Mouse (Mus musculus) inflammation-experienced regulatory T-cells, adult 6 months (primary cell): Measurements from ENCODE around the gene Ginm1. TPM values are rescaled to one million over a fixed set of nuclear protein-coding genes. Genes with fewer than 3 reads are reported as not detected.

ENCODE experiments used
- ATAC-seq: one replicate; pipeline ENCODE4 v1.8.0; 2017
- polyA plus RNA-seq, 3 experiments: library from polyadenylated mRNA; unstranded; fragments of 100-300 nt; shearing (Covaris generic); gene quantifications; one replicate each; pipeline ENCODE4 v1.2.1; 2017

Gene Ginm1
- 10 to 100 TPM; 64.3 to 74.6 (median 72.9) TPM for polyA plus RNA-seq

DNA sequence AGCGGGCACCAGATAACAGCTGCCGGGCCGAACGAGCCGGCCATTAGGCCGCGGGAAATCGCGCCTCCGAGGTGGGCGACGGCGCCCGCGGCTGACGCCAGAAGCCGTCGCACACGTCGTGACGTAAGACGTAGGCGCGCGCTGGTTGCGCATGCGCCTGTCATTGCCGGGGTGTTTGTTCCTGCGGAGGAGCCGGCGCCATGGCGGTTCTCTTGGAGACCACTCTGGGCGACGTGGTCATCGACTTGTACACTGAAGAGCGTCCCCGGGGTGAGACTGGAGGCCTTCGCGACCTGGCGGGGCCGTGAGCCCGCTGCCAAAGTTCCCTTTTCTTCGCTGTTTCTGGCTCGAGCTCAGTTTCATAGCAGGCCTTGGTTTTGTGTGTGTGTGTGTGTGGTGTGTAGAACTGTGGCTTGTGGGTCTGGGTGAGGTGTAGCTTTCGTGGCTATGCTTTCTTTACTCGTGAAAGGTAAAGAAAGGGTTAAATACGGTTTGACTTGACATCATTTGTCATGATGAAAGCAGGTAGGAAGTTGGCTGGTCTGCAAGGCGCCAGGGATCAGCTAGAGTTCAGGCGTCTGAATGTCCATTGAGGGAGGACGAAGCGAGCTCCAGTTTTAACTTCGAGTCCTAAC lies at the start of gene Ginm1, which contains the start of gene Ppil4:
Ginm1 (minus strand) TSS at position 74 of the 635 bp plus-strand sequence.
Ppil4 (plus strand) TSS at position 141 of the 635 bp plus-strand sequence.
- peak; percentile 88 for ATAC-seq

DNA sequence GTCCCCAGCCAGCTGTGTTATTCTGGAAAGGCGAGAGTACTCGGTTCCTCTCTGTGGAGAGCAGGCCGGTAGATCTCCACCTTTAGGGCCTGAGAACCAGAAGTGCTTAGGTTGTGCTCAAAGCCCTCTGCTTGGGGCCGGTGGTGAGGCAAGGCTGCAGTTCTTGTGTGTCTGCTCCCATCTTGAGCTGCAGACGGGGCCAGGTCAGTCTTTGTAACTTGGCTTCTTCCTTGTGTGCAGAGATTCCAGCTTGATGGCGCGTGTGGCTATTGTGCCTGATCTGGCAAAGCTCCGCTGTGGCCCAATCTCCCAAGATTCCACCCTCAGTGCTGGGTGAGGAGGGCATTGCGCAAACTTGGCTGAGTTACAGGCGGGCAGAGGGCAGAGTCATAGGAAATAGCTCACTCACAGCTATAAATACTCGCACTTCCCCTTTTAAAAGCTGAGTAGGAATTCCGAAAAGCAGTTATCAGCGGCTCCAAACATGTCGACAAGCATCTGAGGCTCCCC lies 49.0 kb upstream of the Ginm1 start:
- ATAC-seq: no peak

DNA sequence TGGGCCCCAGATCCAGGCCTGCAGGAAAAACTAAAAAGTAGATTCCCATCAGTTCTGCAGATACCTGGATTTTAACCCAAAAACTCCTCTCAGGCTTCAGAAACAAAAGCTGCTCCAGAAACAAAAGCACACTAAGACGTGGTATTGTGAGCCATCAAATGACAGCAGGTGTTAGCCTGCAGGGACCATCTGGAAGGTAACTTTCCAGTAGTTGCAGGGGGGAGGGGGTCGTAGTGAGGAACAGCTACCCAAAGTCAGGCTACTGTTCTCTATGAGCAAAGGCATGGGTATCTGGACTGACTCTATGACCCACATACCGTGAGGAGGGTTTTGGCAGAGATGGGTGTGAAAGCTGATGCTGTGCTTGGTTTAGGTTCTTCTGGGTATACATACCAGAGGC lies 48.2 kb upstream of the Ginm1 start:
- no peak for ATAC-seq

DNA sequence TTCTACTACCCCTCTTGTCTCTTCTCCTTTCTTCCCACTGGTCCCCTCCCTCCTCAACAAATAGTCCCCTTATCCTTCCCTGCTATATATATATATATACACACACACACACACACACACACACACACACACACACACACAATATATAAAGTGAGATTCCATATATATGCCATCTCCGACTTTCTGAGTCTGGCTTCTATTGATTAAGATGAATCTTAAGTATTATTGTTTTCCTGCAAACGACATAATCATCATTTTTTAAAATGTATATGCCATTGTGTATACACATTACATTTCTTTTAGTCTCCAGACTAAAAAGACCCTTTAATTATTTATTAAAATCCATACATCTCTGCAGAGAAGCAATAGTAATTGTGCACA lies 47.7 kb upstream of the Ginm1 start:
- no peak for ATAC-seq

DNA sequence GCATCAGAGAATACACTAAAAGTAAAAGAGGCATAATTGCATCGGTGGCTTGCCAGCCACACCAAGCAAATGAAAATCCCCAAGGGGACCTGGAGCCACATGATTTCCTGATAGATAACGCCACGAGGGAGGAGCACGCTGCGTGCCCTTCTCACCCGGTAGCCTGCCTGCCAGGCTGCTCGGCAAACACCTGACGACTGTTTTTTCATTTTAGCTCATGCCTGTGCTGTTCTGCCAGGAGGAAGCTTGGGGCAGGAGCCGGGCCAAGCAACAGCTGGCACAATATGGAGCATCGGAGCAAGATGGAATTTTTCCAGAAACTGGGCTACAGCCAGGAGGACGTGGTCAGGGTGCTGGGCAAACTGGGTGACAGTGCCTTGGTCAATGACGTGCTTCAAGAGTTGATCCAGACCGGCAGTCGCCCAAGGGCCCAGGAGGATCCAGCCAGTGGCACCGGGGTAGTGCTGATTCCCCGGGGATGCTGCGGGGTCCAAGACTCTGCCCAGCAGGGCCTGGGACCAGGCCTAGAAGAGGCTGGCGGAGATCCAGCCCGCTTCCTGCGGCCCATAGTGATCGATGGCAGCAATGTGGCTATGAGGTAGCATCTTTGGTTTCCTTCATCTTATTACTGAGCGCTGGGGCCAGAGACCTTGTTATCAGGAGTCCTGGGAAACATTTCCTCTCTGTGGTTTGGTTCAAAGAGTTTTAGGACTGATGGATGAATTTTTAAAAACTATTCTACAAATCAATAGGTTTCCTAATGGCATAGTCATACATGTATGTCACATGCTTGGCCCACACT lies 47.1 kb upstream of the Ginm1 start:
- peak; percentile 51 for ATAC-seq

DNA sequence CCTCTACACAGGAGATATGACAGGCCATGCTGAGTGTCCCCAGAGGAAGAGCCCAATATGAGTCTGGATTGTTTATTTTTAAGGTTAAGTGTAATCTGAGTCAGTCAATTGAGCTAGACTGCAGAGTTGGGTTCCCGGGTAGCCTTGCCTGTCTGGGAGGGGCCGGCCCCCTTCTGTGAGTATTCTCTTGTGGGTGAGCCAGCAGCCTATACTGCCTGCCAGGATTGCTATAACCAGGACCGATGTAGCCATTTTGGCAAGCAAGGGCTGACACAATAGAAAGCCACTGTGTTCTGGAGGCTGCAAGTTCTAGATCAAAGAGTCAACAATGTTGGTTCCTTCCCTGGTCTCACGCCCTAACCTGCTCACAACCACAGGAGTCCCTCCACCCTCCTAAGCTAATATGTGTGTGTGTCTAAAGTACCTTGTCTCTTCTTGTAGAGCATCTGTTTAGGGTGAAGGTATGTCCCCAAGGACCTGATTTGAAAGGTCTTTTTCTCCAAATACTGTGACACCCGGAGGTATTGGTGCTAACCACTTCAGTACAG lies 46.3 kb upstream of the Ginm1 start:
- ATAC-seq: peak; percentile 15

DNA sequence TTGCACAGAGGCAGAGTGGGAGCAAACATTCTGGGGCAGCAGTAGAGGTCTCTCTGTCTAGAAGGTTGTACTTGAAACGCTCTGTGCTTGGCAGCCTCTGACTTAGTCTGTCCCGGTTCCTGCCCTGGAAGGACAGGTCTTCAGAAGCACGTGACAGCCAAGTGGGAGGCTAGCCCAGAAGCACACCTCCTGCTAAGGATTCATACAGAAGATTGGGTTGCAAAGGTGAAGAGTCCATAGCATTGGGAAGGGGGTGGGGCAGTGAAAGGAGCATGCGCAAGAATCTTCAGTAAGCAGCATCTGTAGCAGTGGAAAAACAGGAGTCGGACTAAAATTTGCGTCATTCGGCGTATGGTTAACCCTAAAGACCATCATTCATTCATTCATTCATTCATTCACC lies 45.4 kb upstream of the Ginm1 start:
- ATAC-seq: peak; percentile 2

DNA sequence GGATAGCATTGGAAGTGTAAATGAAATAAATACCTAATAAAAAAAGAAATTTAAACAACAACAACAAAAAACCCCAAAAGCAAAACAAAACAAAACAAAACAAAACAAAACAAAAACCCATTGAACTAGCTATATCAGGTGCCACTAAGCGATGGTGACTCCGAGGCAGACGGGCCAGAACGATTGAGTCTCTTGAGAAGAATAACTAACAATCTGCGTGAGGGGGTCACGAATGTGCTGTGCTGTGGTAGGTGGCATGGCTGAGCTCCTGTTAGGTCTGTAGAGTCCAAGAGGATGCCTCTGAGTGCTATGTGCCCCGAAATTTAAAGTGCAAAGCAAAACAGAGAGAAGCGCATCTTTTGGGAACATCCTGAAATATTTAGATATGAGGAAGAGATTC lies 44.8 kb upstream of the Ginm1 start:
- no peak for ATAC-seq

DNA sequence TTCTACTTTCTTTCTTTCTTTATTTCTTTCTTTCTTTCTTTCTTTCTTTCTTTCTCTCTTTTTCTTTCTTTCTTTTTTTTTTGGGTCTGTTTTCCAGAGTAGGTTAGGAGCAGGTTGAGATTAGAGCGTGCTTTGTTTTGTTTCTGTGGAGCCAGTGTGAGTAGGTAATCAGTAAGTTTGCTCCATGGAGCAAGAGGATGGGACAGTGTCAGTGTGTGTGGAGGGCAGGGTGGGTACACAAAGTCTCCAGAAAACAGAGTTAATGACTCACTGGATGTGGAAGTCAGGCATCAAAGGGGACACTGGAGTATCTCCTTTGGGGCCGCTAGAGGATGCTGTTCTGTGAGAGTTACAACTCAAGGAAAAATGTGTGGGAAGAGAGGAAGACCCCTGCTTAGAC lies 44.3 kb upstream of the Ginm1 start:
- no peak for ATAC-seq

DNA sequence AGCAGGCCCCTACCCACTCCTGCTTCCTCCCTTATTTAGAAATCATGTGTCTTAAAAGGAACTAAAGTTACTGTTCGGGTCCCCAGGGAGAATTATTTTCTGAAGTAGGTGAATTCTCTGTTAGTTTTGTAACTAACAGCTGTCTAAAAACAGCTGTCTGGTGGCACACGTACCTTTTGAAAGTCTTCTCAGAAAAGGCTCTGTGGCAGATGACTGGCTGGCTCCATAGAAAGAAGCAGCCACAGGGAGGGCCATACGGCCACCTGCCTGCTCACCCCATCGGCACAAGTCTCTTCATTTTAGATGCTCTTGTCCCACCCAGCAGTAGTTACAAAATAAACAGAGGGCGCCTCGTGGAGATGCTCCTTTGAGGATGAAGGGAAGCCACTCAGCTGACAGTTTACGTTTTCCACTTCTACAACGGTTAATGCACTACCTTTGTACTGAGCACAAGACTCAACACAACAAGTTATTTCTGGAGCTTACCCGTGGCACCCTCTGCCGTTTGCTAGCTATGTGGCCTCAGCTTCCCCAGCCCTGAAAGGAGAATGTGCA lies 42.1 kb upstream of the Ginm1 start:
- ATAC-seq: no peak

DNA sequence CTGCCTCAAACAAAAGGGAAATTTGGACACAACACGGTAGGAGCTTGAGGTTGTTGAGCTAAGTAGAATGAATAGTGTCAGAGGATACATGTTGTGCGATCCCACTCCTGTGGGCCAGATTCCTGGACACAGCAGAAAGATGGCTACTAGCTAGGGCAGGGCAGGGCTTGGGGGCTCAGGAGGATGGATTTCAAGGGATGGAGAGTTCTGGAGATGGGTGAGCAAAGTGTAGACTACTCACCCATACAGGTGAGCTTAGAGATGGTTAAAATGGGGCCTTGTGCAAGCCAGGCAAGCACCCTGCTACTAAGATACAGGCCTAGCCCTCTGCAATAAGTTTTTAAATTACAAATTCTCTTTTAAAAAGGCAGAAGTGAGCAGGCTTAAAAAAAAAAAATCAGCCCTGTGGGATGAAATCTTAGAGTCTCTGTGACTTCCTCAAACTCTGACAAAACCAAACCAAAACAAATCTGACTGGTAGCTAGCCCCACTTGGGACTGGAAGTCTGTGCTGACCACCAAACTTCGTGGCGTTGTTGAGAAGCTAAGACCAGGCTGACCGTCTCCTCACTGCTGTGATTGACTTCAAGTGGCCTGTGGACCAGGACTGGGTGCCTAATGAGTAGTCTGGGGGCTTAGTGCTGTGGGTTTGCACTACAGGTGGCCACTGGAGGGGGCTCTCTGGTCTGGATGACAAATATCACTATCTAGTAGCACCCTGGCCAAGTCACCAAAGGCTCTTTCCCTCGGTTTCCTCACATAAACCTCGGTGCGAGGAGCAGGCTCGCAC lies 40.9 kb upstream of the Ginm1 start:
- no peak for ATAC-seq

DNA sequence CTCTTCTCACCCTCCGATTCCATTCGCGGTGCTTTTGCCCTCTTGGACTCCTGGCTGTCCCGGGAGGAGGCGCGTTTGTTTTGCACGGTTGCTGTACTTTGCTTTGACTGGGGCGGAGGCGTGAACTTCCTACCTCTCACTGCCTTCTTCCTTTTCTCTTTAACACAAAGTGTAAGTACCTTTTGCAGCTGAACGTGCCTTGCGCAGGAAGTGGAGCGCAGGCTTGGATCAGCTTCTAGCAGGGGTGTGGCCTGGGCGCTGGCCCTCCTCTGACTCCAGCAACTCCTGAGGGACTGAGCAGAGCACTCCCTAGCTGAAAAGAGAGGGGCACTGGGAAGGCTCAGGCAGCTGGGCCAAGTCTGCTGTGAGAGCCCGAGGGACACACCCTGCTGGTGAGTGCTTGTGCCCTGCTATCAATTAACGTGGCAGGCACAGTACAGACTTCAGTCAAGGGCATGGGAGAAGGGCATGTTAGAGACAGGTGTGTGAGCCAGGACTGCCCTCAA lies 39.6 kb upstream of the Ginm1 start, which contains the start of gene Zc3h12d:
Zc3h12d (plus strand) TSS at position 300 of the 506 bp plus-strand sequence.
- ATAC-seq: peak; percentile 85

DNA sequence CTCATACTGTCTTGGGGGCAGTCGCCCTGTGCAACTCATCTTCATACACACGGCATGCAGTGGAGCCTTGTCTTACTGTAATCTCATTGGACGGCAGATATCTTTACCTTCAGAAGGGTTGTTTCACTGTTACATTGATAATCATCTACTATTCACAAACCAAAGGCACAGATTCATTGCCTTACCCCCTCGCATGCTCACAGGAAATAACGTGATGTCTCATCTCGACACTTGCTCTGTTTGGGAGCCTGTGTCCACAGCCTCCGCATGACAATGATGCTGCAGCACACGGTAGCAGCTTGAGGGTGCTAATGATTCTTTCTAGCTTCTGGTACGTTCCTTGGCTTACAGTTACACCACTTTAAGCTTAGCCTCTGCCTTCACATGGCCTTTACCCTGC lies 33.5 kb upstream of the Ginm1 start:
- peak; percentile 44 for ATAC-seq

DNA sequence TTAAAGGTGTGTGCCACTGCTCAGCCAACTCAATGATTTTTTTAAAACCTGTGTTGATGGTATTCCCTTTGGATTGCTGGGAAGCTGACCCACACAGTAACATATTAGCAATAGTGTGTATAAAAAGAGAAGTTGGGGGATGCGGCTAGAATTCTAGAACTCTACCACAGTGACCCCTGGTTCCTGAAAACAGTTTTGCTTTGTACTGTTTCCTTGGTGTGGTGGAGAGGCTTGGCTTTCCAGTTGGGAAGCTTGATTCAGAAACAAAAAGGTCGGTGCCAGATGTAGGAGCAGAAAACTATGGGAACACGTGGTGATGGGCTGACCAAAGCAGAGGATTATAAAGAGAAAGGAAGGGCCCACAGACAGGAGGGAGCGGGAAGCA lies 32.6 kb upstream of the Ginm1 start:
- ATAC-seq: no peak

DNA sequence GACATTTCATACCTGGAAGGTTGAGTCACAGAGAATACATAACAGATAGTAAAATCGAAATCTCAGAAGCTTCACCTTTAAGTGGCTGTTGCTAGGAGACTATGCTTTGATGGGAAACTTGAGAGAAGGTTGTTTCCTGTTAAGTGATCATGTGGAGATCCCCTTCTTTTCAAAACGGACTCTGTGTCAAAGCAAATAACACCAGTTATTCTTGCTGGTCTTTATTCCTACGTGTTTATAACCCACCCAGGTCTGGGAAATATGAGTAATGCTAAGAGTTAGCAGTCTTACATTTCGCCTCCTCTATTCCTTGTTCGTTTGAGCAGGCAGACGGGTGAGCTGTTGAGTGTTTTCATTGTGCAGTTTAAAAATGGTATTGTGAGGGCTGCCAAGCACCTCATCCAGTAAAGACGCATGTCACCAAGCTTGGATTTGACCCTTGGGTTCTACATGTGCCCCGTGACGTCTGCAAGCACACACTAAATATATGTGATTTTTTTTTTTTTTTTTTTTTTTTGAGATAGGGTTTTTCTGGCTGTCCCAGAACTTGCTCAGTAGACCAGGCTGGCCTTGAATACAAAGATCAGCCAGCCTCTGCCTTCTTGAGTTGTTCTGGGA lies 32.1 kb upstream of the Ginm1 start:
- ATAC-seq: peak; percentile 92

DNA sequence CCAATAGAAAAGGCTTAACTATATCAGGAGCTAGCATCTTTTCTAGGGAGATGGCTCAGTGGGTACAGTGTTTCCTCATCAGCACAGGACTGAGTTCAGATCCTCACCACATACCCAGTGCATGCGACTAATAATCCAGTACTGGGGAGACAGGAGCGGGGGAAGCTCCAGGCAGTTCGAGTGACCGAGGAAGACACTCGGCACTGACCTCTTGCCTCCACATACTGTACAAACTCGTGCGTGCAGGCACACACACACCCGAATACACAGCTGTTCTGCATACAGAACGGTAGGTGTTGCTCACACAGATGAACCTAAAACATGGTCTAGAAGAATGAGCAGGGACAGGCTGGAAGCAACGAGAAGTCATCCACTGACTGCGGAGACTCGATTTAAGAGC lies 29.4 kb upstream of the Ginm1 start:
- ATAC-seq: no peak

DNA sequence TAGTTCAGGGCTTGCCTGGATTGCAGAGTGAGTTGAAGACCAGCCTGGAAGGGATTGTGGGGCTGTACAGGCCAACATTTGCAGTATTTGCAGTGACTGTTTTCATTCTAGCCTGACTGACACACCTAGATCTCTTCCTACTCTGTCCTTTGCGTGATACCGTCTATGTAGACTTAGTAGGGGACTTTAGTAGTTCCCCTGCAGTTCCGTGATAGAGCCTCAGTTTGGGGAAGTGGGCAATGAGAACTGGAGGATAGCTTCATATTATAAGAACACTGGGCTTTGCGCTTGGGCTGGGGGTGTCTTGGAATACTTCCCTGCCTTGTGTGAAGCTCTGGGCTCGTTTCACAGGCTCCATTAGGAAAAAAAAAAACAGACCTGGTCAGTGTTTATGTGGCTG lies 27.5 kb upstream of the Ginm1 start:
- no peak for ATAC-seq

DNA sequence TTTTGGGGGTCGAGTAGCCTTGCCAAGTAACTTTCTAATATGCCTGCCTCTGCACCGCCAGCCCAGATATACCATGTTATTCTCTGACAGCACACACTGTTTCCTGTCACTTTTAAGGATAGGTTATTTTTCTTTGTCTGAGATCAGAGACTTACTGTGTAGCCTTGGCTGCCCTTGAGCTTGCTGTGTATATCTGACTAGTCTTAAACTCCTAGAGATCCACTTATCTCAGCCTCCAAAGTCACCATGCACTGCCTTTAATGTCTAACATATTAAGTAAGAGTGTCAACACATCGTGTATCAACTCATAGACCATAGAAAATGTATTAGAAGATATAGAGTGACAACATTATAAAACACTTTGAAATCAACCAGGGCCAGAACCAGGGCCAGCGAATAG lies 27.0 kb upstream of the Ginm1 start:
- peak; percentile 38 for ATAC-seq

DNA sequence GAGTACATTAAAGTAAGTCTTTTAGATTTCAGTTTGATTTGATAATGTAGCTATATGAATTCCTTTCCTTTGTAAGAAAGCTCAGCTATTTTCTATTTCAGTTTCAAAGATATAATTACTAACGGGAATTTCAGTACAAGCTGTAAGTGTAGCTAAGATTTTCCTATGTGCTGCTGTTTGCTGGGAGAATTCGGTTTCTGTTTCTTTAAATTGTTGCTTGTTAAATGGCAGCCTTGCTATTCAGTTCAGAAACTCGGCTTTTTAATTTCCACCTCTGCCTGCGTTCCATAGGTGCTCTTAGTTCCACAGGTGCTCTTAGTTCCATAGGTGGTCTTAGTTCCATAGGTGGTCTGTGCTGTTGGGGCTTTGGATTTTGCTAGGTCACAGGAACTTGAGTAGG lies 26.5 kb upstream of the Ginm1 start:
- no peak for ATAC-seq

DNA sequence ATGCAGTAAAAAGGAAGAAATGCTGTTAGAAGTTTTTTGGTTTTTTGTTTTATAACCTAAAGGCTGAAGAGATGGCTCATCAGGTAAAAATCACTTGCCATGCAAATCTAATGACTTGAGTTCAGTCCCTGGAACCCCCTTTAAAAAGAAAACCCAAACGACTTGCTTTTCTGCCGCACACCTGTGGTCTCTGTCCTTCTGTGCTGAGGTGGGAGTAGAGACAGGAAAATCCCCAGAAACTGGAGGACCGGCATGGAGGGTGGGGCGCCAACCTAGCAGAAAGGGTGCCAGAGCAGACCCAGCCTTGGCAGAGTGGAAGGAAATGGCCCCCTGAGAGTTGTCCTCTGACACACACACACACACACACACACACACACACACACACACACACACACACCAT lies 26.1 kb upstream of the Ginm1 start:
- peak; percentile 15 for ATAC-seq

DNA sequence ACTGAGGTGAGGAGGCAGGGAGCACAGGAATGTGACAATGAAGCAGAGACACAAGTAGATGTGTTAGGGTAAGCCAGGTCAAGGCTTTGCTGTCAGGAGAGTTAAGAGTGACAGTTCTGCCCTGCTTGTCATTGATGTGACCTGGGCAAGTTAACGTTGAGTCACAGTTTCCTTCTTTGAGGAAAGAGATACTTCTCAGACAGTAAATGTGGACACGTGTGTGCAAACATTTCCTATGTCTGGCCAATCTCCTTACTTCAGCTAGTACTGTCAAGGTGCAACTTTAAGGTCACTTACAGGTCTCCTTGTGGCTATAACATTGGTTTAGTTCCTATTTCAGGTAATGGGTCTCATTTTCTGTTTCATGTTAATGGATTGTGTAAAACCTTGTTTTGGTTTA lies 23.9 kb upstream of the Ginm1 start:
- peak; percentile 55 for ATAC-seq

DNA sequence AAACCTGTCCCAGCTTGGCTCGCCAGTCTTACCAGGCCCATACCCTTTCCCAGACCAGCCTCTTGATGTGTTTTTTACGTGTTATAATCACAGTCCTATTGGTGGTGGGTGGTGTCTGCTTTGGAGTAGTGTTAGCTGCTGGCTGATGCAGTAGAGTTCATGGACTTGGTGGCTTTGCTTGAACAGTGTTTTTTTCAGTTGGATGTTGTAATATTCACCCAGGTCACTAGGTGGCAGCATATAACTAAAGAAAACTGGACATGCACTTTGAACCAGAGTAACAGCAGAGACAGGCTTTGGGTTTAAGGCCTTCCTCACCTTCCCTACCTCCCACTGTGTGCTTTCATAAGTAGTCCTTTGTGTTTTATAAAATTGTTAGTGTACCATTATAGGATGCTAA lies 17.3 kb upstream of the Ginm1 start:
- ATAC-seq: peak; percentile 89
